Mouse (Mus musculus) right cerebral cortex, postnatal 25 days (tissue): ENCODE measurements around the gene Atxn10.

Source experiments
- DNase-seq: peaks from one replicate; pipeline ENCODE4 v3.0.0; 2022

The Atxn10 gene

GRCm38 (mm10) chr15:85479919-85480318, 143.9 kb downstream of the Atxn10 start:
- DNase-seq = no peak

GRCm38 (mm10) chr15:85480630-85481029, 144.6 kb downstream of the Atxn10 start:
- no peak for DNase-seq

- no peak for DNase-seq
Observed at GRCm38 (mm10) chr15:85488900-85489299, 152.9 kb downstream of the Atxn10 start.

- no peak for DNase-seq
Observed at GRCm38 (mm10) chr15:85489751-85490150, 153.7 kb downstream of the Atxn10 start.

- DNase-seq = peak; percentile 77
Observed at GRCm38 (mm10) chr15:85494163-85494621, 158.1 kb downstream of the Atxn10 start.

- DNase-seq = no peak
Observed at GRCm38 (mm10) chr15:85497548-85497947, 161.5 kb downstream of the Atxn10 start.

- no peak for DNase-seq
Observed at GRCm38 (mm10) chr15:85497981-85498475, 162.0 kb downstream of the Atxn10 start.

- DNase-seq = no peak
Observed at GRCm38 (mm10) chr15:85500267-85500666, 164.2 kb downstream of the Atxn10 start.

GRCm38 (mm10) chr15:85503127-85503526, 167.1 kb downstream of the Atxn10 start, which contains the start of gene 7530416G11Rik:
Gene 7530416G11Rik (minus strand): TSS chr15:85503227.
- DNase-seq = no peak

- no peak for DNase-seq
Observed at GRCm38 (mm10) chr15:85505118-85505925, 169.3 kb downstream of the Atxn10 start.

GRCm38 (mm10) chr15:85506680-85507079, 170.6 kb downstream of the Atxn10 start:
- no peak for DNase-seq

- DNase-seq = no peak
Observed at GRCm38 (mm10) chr15:85507370-85508014, 171.4 kb downstream of the Atxn10 start.
